Mouse (Mus musculus) ES-CJ7 (cell line): Measurements from ENCODE around the gene Rims3.
A peak's percentile ranks its signal among the peaks of the same experiment; 100 is the strongest.

Experiments used
- DNase-seq: peaks from one replicate; pipeline ENCODE4 v3.0.0; 2011; ENCODE audit warnings: low read depth, low spot score

Rims3 gene

GRCm38 (mm10) chr4:120892516-120892915, 37.9 kb downstream of the Rims3 start:
- no peak for DNase-seq

- no peak for DNase-seq
Observed at GRCm38 (mm10) chr4:120893656-120894401, 39.2 kb downstream of the Rims3 start.

GRCm38 (mm10) chr4:120894584-120894983, 40.0 kb downstream of the Rims3 start:
- no peak for DNase-seq

- no peak for DNase-seq
Observed at GRCm38 (mm10) chr4:120895226-120895625, 40.6 kb downstream of the Rims3 start.

- DNase-seq = no peak
Observed at GRCm38 (mm10) chr4:120895810-120896584, 41.4 kb downstream of the Rims3 start.

- DNase-seq = no peak
Observed at GRCm38 (mm10) chr4:120904533-120904932, 49.9 kb downstream of the Rims3 start.

- DNase-seq = no peak
Observed at GRCm38 (mm10) chr4:120905644-120906043, 51.0 kb downstream of the Rims3 start.

GRCm38 (mm10) chr4:120909558-120910150, 55.0 kb downstream of the Rims3 start:
- peak; percentile 83 for DNase-seq

GRCm38 (mm10) chr4:120911086-120911485, 56.5 kb downstream of the Rims3 start:
- no peak for DNase-seq

- no peak for DNase-seq
Observed at GRCm38 (mm10) chr4:120912866-120913265, 58.2 kb downstream of the Rims3 start.

GRCm38 (mm10) chr4:120913443-120913842, 58.8 kb downstream of the Rims3 start:
- no peak for DNase-seq

GRCm38 (mm10) chr4:120913861-120914260, 59.2 kb downstream of the Rims3 start:
- no peak for DNase-seq

- no peak for DNase-seq
Observed at GRCm38 (mm10) chr4:120914501-120914900, 59.9 kb downstream of the Rims3 start.

- no peak for DNase-seq
Observed at GRCm38 (mm10) chr4:120921461-120921860, 66.8 kb downstream of the Rims3 start.

GRCm38 (mm10) chr4:120924554-120925299, 70.1 kb downstream of the Rims3 start, which contains the start of gene Exo5:
Gene Exo5, minus strand, starts transcription at chr4:120925017.
- peak; percentile 93 for DNase-seq

- peak; percentile 32 for DNase-seq
Observed at GRCm38 (mm10) chr4:120925386-120925785, 70.8 kb downstream of the Rims3 start.

- no peak for DNase-seq
Observed at GRCm38 (mm10) chr4:120928686-120929085, 74.1 kb downstream of the Rims3 start.

- DNase-seq = no peak
Observed at GRCm38 (mm10) chr4:120930736-120931135, 76.1 kb downstream of the Rims3 start.

GRCm38 (mm10) chr4:120935006-120935405, 80.4 kb downstream of the Rims3 start:
- no peak for DNase-seq
